Mouse (Mus musculus): ENCODE data around the gene Scgb1a1. TPM values are rescaled to one million over a fixed set of nuclear protein-coding genes. Genes with fewer than 3 reads are reported as not detected.

Scgb1a1 gene
- polyA plus RNA-seq, 1 experiment from 2014 or later = not detected

DNA sequence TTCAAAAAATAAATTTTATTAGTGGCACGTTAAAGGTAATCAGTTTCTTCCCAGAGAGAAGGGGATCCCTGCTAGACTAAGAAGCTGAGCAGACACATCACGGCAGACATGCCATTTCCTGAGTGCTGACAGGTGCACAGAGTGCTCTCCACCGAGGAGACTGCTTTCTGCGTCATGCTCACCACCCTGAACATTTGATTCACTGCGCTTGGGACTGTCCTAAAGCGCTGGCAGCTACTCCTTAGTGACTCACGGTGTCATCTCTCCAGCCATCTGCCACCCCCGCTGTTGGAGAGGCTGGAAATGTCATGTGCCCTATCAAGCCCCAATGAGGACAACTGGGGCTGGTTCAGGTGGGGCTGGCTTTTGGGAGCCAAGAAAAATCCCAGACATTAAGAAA lies 24.3 kb upstream of the Scgb1a1 start:
- Histone ChIP-seq H3K4me1 (peaks cover 5% of the 10 kb centered on the region), H3K36me3 (replicated peaks) (peaks cover 18% of the 10 kb centered on the region), H3K4me3 (no peak overlapping the region), H3K27me3 (replicated peaks; ENCODE audit: low read depth, poor library complexity, severe bottlenecking) (no peaks in the 10 kb centered on the region), H3K27ac (replicated peaks) (no peak overlapping the region), H3K9me3 (no peaks in the 10 kb centered on the region)
- 78% methylated on average over 8 of the region's 8 CpGs for WGBS
- no peak for DNase-seq (ENCODE audit: low spot score)

DNA sequence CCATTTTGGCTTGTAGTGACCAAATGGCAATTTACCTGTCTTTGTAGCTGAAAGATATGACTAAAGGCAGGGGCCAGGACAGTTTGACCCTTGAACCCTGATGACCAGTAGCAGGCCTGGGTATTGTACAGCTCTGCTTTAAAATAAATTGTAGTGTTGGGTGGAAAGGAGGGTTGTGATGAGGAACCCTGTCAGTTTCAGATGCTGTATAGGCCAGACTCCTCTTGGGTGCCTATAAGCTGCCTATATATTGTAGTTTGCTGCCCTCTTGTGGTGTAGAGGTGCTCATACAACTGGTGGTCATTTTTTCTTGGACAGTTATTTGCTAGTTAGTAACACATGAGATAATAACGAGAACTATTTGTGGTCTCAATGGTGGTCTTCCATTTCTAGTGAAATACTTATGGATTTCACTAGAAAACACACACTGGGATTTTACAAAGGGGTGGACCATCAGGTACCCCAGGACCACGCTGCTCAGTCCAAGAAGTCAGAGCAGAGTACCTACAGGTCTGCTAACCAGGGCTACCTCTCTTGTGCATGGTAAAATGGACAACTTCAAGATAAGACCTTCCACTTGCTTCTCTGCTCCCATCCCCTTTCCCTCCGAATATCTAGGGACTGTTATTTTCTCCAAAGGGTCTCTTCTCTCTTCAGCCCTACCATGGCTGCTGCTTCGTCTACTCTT lies 22.6 kb upstream of the Scgb1a1 start:
- WGBS = 56% methylated on average over 4 of the region's 4 CpGs
- Histone ChIP-seq H3K27ac (replicated peaks) (no peak overlapping the region), H3K4me3 (no peak overlapping the region), H3K36me3 (replicated peaks) (0 out of 2 replicates have a peak, but pooled peaks cover 8% of the 10 kb centered on the region), H3K27me3 (replicated peaks; ENCODE audit: low read depth, poor library complexity, severe bottlenecking) (no peaks in the 10 kb centered on the region), H3K4me1 (peaks cover 22% of the 10 kb centered on the region), H3K9me3 (no peaks in the 10 kb centered on the region)
- peak; percentile 43 for DNase-seq (ENCODE audit: low spot score)

DNA sequence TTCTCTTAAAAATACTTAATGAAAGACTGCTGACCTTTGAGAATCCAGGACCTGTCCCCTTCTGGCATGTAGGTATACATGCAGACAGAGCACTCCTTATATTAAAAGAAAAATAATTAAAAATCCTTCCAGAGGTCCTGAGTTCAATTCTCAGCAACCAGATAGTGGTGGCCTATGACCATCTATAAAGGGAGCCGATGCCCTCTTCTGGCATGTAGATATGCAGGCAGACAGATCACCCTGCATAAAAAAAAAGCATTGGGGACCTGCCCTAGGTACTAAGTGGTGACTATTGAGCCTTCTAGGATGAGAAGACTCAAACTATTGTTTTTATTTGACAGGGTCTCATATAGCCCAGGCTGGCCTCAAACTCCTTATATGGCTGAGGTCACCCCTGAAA lies 20.8 kb upstream of the Scgb1a1 start:
- no peak for DNase-seq (ENCODE audit: low spot score)
- H3K27ac ChIP-seq (replicated peaks) = no peak overlapping the region
- no peaks in the 10 kb centered on the region for H3K9me3 ChIP-seq
- 0 out of 2 replicates have a peak, but pooled peaks cover 3% of the 10 kb centered on the region for H3K36me3 ChIP-seq (replicated peaks)
- WGBS = 82% methylated on average over 1 of the region's 1 CpGs
- no peaks in the 10 kb centered on the region for H3K27me3 ChIP-seq (replicated peaks; ENCODE audit: low read depth, poor library complexity, severe bottlenecking)
- H3K4me1 ChIP-seq = peaks cover 26% of the 10 kb centered on the region
- H3K4me3 ChIP-seq = no peak overlapping the region

DNA sequence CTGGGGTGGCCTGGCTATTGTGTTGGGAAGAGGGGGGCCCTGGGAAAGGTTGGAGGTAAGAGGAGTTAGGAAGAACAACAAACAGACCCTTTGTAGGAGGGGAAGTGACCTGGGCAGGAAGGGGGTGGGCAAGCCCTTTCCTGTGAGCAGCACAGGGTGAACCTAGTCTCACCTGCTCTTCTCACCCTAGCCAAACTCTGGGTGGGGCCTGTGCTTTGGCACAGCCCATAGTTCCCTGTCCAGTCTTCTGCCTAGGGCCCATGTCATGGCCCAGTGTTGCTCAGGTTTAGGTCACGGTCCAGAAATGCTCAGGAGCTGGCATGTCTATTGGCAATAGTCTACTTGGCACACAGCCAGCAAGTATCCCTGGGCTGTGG lies 19.6 kb upstream of the Scgb1a1 start:
- no peaks in the 10 kb centered on the region for H3K9me3 ChIP-seq
- H3K4me3 ChIP-seq = peak overlapping the region; percentile 17; the same call in 1 of the 2 replicates
- H3K4me1 ChIP-seq = peaks cover 26% of the 10 kb centered on the region
- peak overlapping the region; percentile 58 for H3K27ac ChIP-seq (replicated peaks)
- no peaks in the 10 kb centered on the region for H3K27me3 ChIP-seq (replicated peaks; ENCODE audit: low read depth, poor library complexity, severe bottlenecking)
- H3K36me3 ChIP-seq (replicated peaks) = no peaks in the 10 kb centered on the region
- WGBS = 74% methylated on average over 1 of the region's 1 CpGs
- DNase-seq (ENCODE audit: low spot score) = no peak

DNA sequence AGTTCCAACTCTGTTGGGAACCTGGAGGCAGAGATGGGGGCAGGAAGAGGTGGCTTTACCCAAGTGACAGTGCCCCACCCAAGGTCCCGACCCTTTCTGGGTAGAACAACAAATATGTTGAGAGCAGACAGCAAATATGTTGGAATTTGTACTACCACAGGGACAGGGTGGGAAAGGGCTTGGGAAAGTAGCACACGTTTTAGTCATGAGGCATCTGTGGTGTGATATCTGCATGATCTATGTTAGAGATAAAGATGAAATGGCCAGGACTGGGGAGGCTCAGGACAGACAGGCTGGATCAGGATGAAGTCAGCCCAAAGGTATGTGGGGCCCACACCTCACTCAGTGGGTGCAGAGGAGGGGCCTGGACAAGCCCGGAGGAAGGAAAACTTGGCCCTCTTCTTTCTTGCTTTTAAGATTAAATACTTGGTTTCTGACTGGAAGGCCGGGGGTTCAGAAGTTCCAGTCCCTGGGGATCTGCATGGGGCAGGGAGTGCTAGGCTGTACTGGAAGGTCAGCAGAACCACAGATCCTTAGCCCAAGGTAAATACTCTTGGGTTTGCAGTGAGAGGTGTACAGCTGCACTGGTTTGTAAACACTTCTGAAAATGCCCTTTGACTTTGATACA lies 19.1 kb upstream of the Scgb1a1 start:
- H3K36me3 ChIP-seq (replicated peaks) = no peaks in the 10 kb centered on the region
- WGBS = 51% methylated on average over 4 of the region's 4 CpGs
- peaks cover 26% of the 10 kb centered on the region for H3K4me1 ChIP-seq
- DNase-seq (ENCODE audit: low spot score) = peak; percentile 21
- H3K4me3 ChIP-seq = peak overlapping the region; percentile 17; the same call in 1 of the 2 replicates
- H3K27ac ChIP-seq (replicated peaks) = peak overlapping the region; percentile 69
- H3K27me3 ChIP-seq (replicated peaks; ENCODE audit: low read depth, poor library complexity, severe bottlenecking) = no peaks in the 10 kb centered on the region
- H3K9me3 ChIP-seq = no peaks in the 10 kb centered on the region

- H3K27me3 ChIP-seq (replicated peaks; ENCODE audit: low read depth, poor library complexity, severe bottlenecking) = no peaks in the 10 kb centered on the region
- no peaks in the 10 kb centered on the region for H3K9me3 ChIP-seq
- H3K4me3 ChIP-seq = peak overlapping the region; percentile 14; the same call in 1 of the 2 replicates
- no peaks in the 10 kb centered on the region for H3K36me3 ChIP-seq (replicated peaks)
- WGBS = 52% methylated on average over 5 of the region's 5 CpGs
- peak overlapping the region; percentile 69 for H3K27ac ChIP-seq (replicated peaks)
- no peak for DNase-seq (ENCODE audit: low spot score)
- peaks cover 26% of the 10 kb centered on the region for H3K4me1 ChIP-seq
Measured at GRCm38 (mm10) chr19:9106096-9106495, 18.3 kb upstream of the Scgb1a1 start.

DNA sequence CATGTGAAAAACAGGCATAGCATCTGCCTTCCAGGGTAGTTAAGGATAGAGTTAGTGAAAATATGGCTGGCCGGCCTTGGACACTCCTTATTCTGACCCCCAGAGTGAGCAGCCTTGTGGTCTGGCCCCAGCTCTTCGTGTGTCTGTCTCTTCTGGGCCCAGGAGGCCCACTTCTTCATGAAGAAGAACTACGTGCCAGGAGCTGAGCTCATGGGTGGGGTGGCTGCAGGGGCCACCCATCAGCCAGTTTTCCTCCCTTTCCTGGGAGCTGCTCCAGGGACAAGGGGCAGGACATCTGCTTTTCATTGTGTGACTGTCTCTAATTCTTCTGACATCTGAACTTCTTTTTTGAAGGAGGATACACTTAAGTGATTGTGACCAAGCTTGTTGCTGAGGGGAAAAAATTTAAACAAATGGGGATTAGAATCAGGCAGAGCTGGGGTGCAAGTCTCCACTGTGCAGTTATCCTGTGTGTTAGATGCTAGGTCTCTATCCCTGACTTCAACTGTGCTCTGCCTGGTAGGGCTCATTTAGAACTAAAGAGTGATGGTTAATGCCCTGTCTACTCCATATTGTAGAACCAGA lies 17.4 kb upstream of the Scgb1a1 start:
- H3K4me3 ChIP-seq = no peak overlapping the region
- H3K9me3 ChIP-seq = no peaks in the 10 kb centered on the region
- WGBS = 66% methylated on average over 3 of the region's 3 CpGs

DNA sequence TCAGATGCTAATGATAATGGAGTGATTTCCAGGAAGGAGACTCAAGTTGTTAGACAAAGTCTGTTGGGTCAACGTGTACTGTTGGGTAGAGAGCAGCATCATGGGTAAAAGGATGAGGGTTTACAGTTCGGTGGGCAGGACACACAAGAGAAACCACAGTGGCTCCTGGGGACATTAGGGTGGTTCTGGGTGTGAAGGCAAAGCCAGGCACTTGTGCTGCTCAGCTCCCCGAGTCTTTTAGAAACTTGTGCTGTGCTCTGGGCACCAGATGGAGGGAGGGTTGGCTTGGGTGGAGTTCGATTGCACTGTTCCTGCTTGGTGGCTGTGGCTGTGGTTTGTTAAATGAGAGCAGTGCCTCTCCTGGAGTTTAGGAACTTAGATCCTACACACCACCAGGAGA lies 16.2 kb upstream of the Scgb1a1 start:
- Histone ChIP-seq H3K4me3 (no peak overlapping the region), H3K9me3 (no peaks in the 10 kb centered on the region), H3K27ac (replicated peaks) (no peak overlapping the region), H3K4me1 (peaks cover 26% of the 10 kb centered on the region), H3K27me3 (replicated peaks; ENCODE audit: low read depth, poor library complexity, severe bottlenecking) (no peaks in the 10 kb centered on the region), H3K36me3 (replicated peaks) (no peaks in the 10 kb centered on the region)
- no peak for DNase-seq (ENCODE audit: low spot score)
- 81% methylated on average over 4 of the region's 4 CpGs for WGBS

More for the DNA sequence above, 17.4 kb upstream of the Scgb1a1 start:
- H3K27ac ChIP-seq (replicated peaks) = no peak overlapping the region
- DNase-seq (ENCODE audit: low spot score) = no peak
- H3K27me3 ChIP-seq (replicated peaks; ENCODE audit: low read depth, poor library complexity, severe bottlenecking) = no peaks in the 10 kb centered on the region
- peaks cover 26% of the 10 kb centered on the region for H3K4me1 ChIP-seq
- H3K36me3 ChIP-seq (replicated peaks) = no peaks in the 10 kb centered on the region

DNA sequence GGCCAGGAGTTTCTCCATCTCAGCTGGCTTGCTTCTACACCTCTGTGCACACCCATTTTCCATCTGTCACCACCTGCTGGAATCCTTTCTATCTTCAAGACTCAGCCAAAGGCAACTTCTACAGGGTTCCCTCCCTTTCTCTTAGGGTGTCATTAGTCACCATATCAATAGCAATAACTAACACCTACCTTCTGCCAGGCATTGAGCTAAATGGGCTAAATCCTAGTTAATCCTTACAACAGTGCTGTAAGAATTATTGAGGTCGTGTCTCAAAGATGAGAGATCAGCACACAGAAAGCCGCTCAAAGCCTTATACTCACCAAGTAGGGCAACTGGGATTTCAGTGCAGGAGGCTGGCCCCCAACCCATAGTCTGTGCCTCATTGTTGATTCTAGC lies 13.3 kb upstream of the Scgb1a1 start:
- Histone ChIP-seq H3K27ac (replicated peaks) (no peak overlapping the region), H3K9me3 (no peaks in the 10 kb centered on the region), H3K4me1 (peaks cover 11% of the 10 kb centered on the region), H3K36me3 (replicated peaks) (no peaks in the 10 kb centered on the region), H3K4me3 (no peak overlapping the region), H3K27me3 (replicated peaks; ENCODE audit: low read depth, poor library complexity, severe bottlenecking) (no peaks in the 10 kb centered on the region)
- WGBS = 76% methylated on average over 2 of the region's 2 CpGs
- DNase-seq (ENCODE audit: low spot score) = no peak

DNA sequence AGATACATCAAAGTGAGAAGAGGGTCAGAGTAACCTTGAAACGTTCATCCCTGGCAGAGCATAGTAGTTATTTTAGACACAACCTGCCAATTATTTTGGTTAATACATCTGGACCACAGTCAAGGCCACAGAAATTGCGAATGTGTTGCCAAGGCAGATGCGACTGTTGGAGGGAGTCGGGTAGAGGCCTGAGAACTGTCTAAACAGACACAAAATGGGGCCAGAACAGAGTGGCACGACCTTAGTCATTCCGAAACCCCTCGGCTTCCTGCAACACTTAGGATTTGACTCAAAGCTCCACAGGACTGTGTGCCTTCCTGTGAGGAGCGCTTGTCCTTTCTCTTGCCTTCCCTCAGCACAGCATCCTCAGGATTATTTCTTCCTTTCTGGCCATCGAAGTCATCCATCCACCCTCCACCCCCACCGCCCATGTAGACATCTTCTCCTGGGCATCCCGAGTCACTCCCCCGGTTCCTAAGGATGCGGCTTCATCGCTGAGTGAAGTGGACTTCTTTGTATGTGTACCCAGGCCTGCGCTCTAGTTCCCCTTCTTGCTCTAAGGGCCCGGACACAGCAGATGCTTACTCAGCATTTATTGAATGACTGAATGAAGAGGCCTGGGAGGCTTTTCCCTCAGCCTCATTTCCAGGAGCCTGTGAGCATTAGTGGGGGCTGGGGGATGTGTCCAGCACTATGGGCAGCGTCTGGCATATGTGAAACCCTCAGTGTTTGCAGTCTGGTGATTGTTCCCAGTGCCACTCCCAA lies 12.7 kb upstream of the Scgb1a1 start:
- H3K4me3 ChIP-seq = no peak overlapping the region
- no peaks in the 10 kb centered on the region for H3K36me3 ChIP-seq (replicated peaks)
- WGBS = 86% methylated on average over 17 of the region's 17 CpGs
- no peak overlapping the region for H3K27ac ChIP-seq (replicated peaks)
- no peaks in the 10 kb centered on the region for H3K9me3 ChIP-seq
- peaks cover 5% of the 10 kb centered on the region for H3K4me1 ChIP-seq
- no peaks in the 10 kb centered on the region for H3K27me3 ChIP-seq (replicated peaks; ENCODE audit: low read depth, poor library complexity, severe bottlenecking)
- DNase-seq (ENCODE audit: low spot score) = no peak

DNA sequence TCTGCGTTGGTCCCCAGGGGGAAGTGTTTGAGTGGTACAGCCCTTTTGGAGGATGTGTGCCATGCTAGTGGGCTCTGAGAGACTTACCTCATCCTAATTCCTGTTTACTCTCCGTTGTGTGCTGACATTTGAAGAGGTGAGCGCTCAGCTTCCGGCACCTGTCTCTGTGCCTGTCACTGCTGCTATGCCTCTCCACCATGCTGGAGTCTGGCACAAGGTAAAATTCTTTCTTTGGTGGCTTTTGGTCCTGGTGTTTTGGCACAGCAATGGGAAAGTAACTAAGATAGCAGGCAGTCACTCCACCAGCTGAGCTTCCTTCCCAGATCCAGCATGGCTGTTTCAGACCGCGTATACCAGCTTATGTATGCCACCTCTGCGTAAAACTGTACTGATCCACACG lies 12.0 kb upstream of the Scgb1a1 start:
- 92% methylated on average over 8 of the region's 8 CpGs for WGBS
- Histone ChIP-seq H3K4me3 (no peak overlapping the region), H3K27me3 (replicated peaks; ENCODE audit: low read depth, poor library complexity, severe bottlenecking) (no peaks in the 10 kb centered on the region), H3K9me3 (no peaks in the 10 kb centered on the region), H3K36me3 (replicated peaks) (no peaks in the 10 kb centered on the region), H3K4me1 (no peaks in the 10 kb centered on the region), H3K27ac (replicated peaks) (no peak overlapping the region)
- no peak for DNase-seq (ENCODE audit: low spot score)

DNA sequence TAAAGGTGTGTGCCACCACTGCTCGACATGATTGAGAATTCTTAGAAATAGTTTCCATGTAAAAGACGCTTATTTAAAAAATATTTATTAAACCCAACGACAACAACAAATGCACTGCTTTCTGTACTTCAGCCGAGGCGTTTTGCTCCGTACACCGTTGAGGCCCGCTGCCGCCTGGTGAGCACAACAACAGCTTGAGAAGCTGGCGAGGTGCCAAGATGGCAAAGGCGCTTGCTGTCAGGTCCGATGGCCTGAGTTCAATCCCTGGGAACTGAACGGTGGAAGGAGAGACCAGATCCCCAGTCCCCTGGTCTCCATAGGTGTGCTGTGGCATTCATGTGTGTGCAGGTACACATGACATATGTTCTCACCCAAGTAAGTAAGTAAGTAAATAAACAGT lies 9.7 kb upstream of the Scgb1a1 start:
- Histone ChIP-seq H3K27ac (replicated peaks) (no peak overlapping the region), H3K36me3 (replicated peaks) (no peaks in the 10 kb centered on the region), H3K4me1 (no peaks in the 10 kb centered on the region), H3K4me3 (no peak overlapping the region), H3K9me3 (no peaks in the 10 kb centered on the region), H3K27me3 (replicated peaks; ENCODE audit: low read depth, poor library complexity, severe bottlenecking) (no peaks in the 10 kb centered on the region)
- DNase-seq (ENCODE audit: low spot score) = no peak
- 90% methylated on average over 13 of the region's 13 CpGs for WGBS
